Comparison of ENCODE assay signal across 8 mouse cellular contexts in the genomic region with DNA sequence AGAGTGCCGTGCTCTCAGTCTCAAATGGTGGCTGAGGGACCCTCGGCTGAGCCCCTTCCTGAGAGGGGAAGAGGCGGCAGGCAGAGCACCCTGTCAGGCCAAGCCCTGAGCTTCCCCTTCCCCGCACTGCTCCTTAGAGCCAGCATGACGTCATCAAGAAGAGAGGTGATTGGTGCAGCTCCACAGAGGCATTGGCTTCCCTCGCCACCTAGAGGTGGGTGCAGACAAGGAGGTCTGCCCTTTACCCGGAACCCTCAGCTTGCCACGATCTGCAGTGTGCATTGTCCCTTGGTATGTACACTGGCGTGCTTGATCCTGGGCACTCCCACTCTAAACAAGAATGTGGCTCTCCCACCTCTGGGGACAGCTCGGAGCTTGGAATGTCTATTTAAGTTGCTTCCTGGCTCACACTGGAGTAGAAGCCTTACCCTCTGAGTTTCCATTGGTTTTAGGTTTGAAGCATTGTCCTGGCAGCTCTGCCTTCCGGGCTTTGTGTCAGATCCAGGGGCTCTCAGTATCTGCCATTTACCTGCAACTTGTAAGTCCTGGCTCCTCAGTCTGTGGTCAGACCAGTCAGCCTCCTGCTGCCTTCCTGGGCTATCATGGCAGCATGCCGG.
DNase-seq lines count a peak whose midpoint lies in the region; ATAC-seq and TF ChIP-seq lines count a peak whose summit lies in the region.

No protein-coding gene starts in this region.

- peak overlapping the region; percentile 41 for H3K9ac ChIP-seq in intestine, embryonic 16.5 days (ENCODE audit: low read depth, low read length)
- H3K9ac ChIP-seq in liver, embryonic 14.5 days (replicated peaks), result peak overlapping the region; percentile 27

- no peak for TF ChIP-seq EP300 in liver, embryonic 14.5 days (IDR thresholded peaks at IDR 0.05; ENCODE audit: low read depth)

- 14% methylated on average over 12 of the region's 12 CpGs for WGBS in intestine, embryonic 16.5 days
- 10% methylated on average over 12 of the region's 12 CpGs for WGBS in liver, embryonic 14.5 days (ENCODE audit: insufficient replicate concordance)
- 11% methylated on average over 12 of the region's 12 CpGs for WGBS in thymus, adult 2 months

- peak overlapping the region; percentile 71 for H3K27ac ChIP-seq in intestine, embryonic 16.5 days (ENCODE audit: low read length)
- H3K27ac ChIP-seq in liver, embryonic 14.5 days, result no peak overlapping the region
- H3K27ac ChIP-seq in thymus, adult 2 months (ENCODE audit: control insufficient read depth, insufficient read depth, low read length), result peak overlapping the region; percentile 16; the same call in 1 of the 2 replicates

- peak; percentile 42; the same call in 1 of the 2 replicates for TF ChIP-seq POLR2A in thymus, adult 2 months (IDR thresholded peaks at IDR 0.05; ENCODE audit: control insufficient read depth, extremely low read depth, insufficient read depth, low read length, poor library complexity)

- no peak overlapping the region; the same call in 1 of the 2 replicates for H3K4me3 ChIP-seq in intestine, embryonic 16.5 days (ENCODE audit: low read length)
- H3K4me3 ChIP-seq in liver, embryonic 14.5 days (ENCODE audit: insufficient read depth in 1 of 2, low read depth in 2 of 2, low read length in 2 of 2), result peak overlapping the region in 1 of 2 experiments; percentile 14; a peak in 1 of 4 replicates
- peak overlapping the region; percentile 8; the same call in 1 of the 2 replicates for H3K4me3 ChIP-seq in thymus, adult 2 months (ENCODE audit: control insufficient read depth, insufficient read depth, low read length)

- peak; percentile 87 for TF ChIP-seq CTCF in liver, embryonic 14.5 days (IDR thresholded peaks at IDR 0.05; ENCODE audit: low read depth)
- TF ChIP-seq CTCF in thymus, adult 2 months (IDR thresholded peaks at IDR 0.05; ENCODE audit: borderline replicate concordance, control insufficient read depth, extremely low read depth, insufficient read depth, low read length, poor library complexity), result peak; percentile 80

- peak; percentile 74 for DNase-seq in cerebellum, postnatal 10 days
- no peak for DNase-seq in cerebellum, adult 11 months
- peak; percentile 93 for DNase-seq in brain, adult 2 months (ENCODE audit: low read depth, low spot score)
- peak; percentile 56 to 73 (median 63) for DNase-seq in liver, embryonic 14.5 days (ENCODE audit: low read depth in 3 of 3, low spot score in 3 of 3)
- peak; percentile 79 for DNase-seq in neural tube, embryonic 10.5 days (ENCODE audit: extremely low spot score, low spot score)
- DNase-seq in thymus, adult 2 months, result peak; percentile 89

- peaks cover 50% of the 10 kb centered on the region for H3K4me1 ChIP-seq in intestine, embryonic 16.5 days (ENCODE audit: control insufficient read depth, insufficient read depth, low read length)
- peaks cover 7 to 36% of the 10 kb centered on the region in 2 experiments; a peak in 3 of 4 replicates for H3K4me1 ChIP-seq in liver, embryonic 14.5 days (replicated peaks; ENCODE audit: control insufficient read depth in 2 of 2, insufficient read depth in 2 of 2, low read length in 1 of 2)
- H3K4me1 ChIP-seq in thymus, adult 2 months (replicated peaks; ENCODE audit: control insufficient read depth, insufficient read depth, low read length), result peaks cover 92% of the 10 kb centered on the region

- H3K36me3 ChIP-seq in intestine, embryonic 16.5 days (ENCODE audit: control insufficient read depth, insufficient read depth, low read length), result no peaks in the 10 kb centered on the region
- no peaks in the 10 kb centered on the region for H3K36me3 ChIP-seq in liver, embryonic 14.5 days (replicated peaks; ENCODE audit: control insufficient read depth, insufficient read depth, low read depth)
- no peaks in the 10 kb centered on the region for H3K36me3 ChIP-seq in thymus, adult 2 months (ENCODE audit: control insufficient read depth, insufficient read depth, low read length)

- no peaks in the 10 kb centered on the region for H3K9me3 ChIP-seq in intestine, embryonic 16.5 days (ENCODE audit: control insufficient read depth, low read length)
- H3K9me3 ChIP-seq in liver, embryonic 14.5 days (ENCODE audit: control insufficient read depth, low read length), result no peaks in the 10 kb centered on the region

- H3K27me3 ChIP-seq in intestine, embryonic 16.5 days (replicated peaks; ENCODE audit: control insufficient read depth, insufficient read depth, low read length), result no peaks in the 10 kb centered on the region
- no peaks in the 10 kb centered on the region for H3K27me3 ChIP-seq in liver, embryonic 14.5 days (ENCODE audit: control insufficient read depth, insufficient read depth, low read length)
- no peaks in the 10 kb centered on the region for H3K27me3 ChIP-seq in thymus, adult 2 months (ENCODE audit: control insufficient read depth, insufficient read depth, low read length)

- ATAC-seq in granulocyte monocyte progenitor cell, adult 5-6 weeks (replicated peaks; ENCODE audit: poor library complexity, severe bottlenecking), result peak; percentile 58
- ATAC-seq in intestine, embryonic 16.5 days, result peak; percentile 86
- peak; percentile 77 for ATAC-seq in liver, embryonic 14.5 days (ENCODE audit: insufficient read depth)

- peak overlapping the region; percentile 37 for H3K4me2 ChIP-seq in intestine, embryonic 16.5 days (ENCODE audit: low read depth, low read length)
- H3K4me2 ChIP-seq in liver, embryonic 14.5 days (ENCODE audit: low read depth), result peak overlapping the region; percentile 53
